Mouse (Mus musculus): ENCODE measurements around the gene Eps15. TPM values are rescaled to one million over a fixed set of nuclear protein-coding genes. Genes with fewer than 3 reads are reported as not detected.

Eps15 gene
- total RNA-seq, 2 experiments from 2014 or later: 50.4 to 53.8 TPM

- no peak for DNase-seq
These were observed 11.2 kb upstream of the Eps15 start for GRCm38 (mm10) chr4:109268903-109269302.

GRCm38 (mm10) chr4:109271803-109272202, 8.3 kb upstream of the Eps15 start:
- DNase-seq: no peak

GRCm38 (mm10) chr4:109273586-109274240, 6.4 kb upstream of the Eps15 start:
- no peak for DNase-seq

- DNase-seq: peak; percentile 49
These were observed 542 bp downstream of the Eps15 start for GRCm38 (mm10) chr4:109280459-109281160.

- no peak for DNase-seq
These were observed 1.1 kb downstream of the Eps15 start for GRCm38 (mm10) chr4:109281161-109281560.

GRCm38 (mm10) chr4:109281946-109282345, 1.9 kb downstream of the Eps15 start:
- no peak for DNase-seq

GRCm38 (mm10) chr4:109294629-109295028, 14.6 kb downstream of the Eps15 start:
- DNase-seq: no peak

GRCm38 (mm10) chr4:109296510-109296909, 16.4 kb downstream of the Eps15 start:
- DNase-seq: no peak

GRCm38 (mm10) chr4:109299136-109299535, 19.1 kb downstream of the Eps15 start:
- no peak for DNase-seq

GRCm38 (mm10) chr4:109316941-109317894, 37.1 kb downstream of the Eps15 start:
- DNase-seq: no peak

- DNase-seq: no peak
These were observed 56.7 kb downstream of the Eps15 start for GRCm38 (mm10) chr4:109336796-109337195.

- no peak for DNase-seq
These were observed 61.2 kb downstream of the Eps15 start for GRCm38 (mm10) chr4:109341222-109341621.

GRCm38 (mm10) chr4:109342783-109343485, 62.9 kb downstream of the Eps15 start:
- DNase-seq: no peak

GRCm38 (mm10) chr4:109343909-109344308, 63.8 kb downstream of the Eps15 start:
- DNase-seq: no peak

GRCm38 (mm10) chr4:109378107-109378506, 98.0 kb downstream of the Eps15 start:
- DNase-seq: no peak

GRCm38 (mm10) chr4:109382457-109382856, 102.4 kb downstream of the Eps15 start:
- no peak for DNase-seq

- DNase-seq: no peak
These were observed 105.5 kb downstream of the Eps15 start for GRCm38 (mm10) chr4:109385599-109385998.

GRCm38 (mm10) chr4:109393229-109393779, 113.2 kb downstream of the Eps15 start:
- DNase-seq: no peak

- no peak for DNase-seq
These were observed 113.8 kb downstream of the Eps15 start for GRCm38 (mm10) chr4:109393902-109394301.

GRCm38 (mm10) chr4:109394314-109395074, 114.4 kb downstream of the Eps15 start:
- no peak for DNase-seq

Data from gastrocnemius, postnatal 10 days (tissue).